Mouse (Mus musculus) MEL (cell line): ENCODE data around the gene Kcp. TPM values are rescaled to one million over a fixed set of nuclear protein-coding genes. Genes with fewer than 3 reads are reported as not detected.
A peak's percentile ranks its signal among the peaks of the same experiment; 100 is the strongest.

ENCODE experiments used
- DNase-seq: peaks from one replicate; pipeline ENCODE4 v3.0.0; 2011; ENCODE audit warnings: low read depth, low spot score
- H3K27ac ChIP-seq: 2 replicates; pipeline ENCODE4 v1.5.1; 2012; ENCODE audit warnings: low read depth, mild to moderate bottlenecking, control low read depth, low read length, moderate library complexity; ENCODE audit not compliant: control insufficient read depth
- H3K27me3 ChIP-seq, 2 experiments: fragments of 150-350 bp in 1 of 2; sonication (generic) in 1 of 2; 2 replicates each; pipeline ENCODE4 v1.6.1; 2012; ENCODE audit warnings: low read length in 2 of 2, mild to moderate bottlenecking in 2 of 2, improper control_type of control experiment in 1 of 2, moderate library complexity in 1 of 2; ENCODE audit not compliant: insufficient read depth in 2 of 2, control insufficient read depth in 1 of 2
- H3K36me3 ChIP-seq, 2 experiments: 2 replicates each; pipeline ENCODE4 v1.6.1; 2012 to 2014; ENCODE audit warnings: low read length in 2 of 2, improper control_type of control experiment in 1 of 2, inconsistent platforms in 1 of 2, mild to moderate bottlenecking in 1 of 2; ENCODE audit not compliant: insufficient read depth in 2 of 2, control insufficient read depth in 1 of 2
- H3K4me1 ChIP-seq, 2 experiments: fragments of 150-350 bp in 1 of 2; sonication (generic) in 1 of 2; 2 replicates each; pipeline ENCODE4 v1.6.1; 2012; ENCODE audit warnings: low read length in 2 of 2, improper control_type of control experiment in 1 of 2, mild to moderate bottlenecking in 1 of 2; ENCODE audit not compliant: insufficient read depth in 2 of 2, control insufficient read depth in 1 of 2
- H3K4me3 ChIP-seq, 2 experiments: fragments of 150-350 bp in 1 of 2; sonication (generic) in 1 of 2; 2 replicates each; pipeline ENCODE4 v1.5.1; 2012; ENCODE audit warnings: low read depth in 2 of 2, low read length in 2 of 2, mild to moderate bottlenecking in 2 of 2, moderate library complexity in 2 of 2, control low read depth in 1 of 2, improper control_type of control experiment in 1 of 2; ENCODE audit not compliant: control insufficient read depth in 1 of 2, insufficient read depth in 1 of 2
- H3K79me2 ChIP-seq: 2 replicates; pipeline ENCODE4 v1.6.1; 2012; ENCODE audit warnings: mild to moderate bottlenecking, low read length, moderate library complexity; ENCODE audit not compliant: control insufficient read depth, poor library complexity, insufficient read depth
- H3K9ac ChIP-seq: 2 replicates; pipeline ENCODE4 v1.6.1; 2012; ENCODE audit warnings: low read depth, mild to moderate bottlenecking, control low read depth, low read length, moderate library complexity; ENCODE audit not compliant: control insufficient read depth, poor library complexity, severe bottlenecking
- H3K9me3 ChIP-seq: fragments of 150-350 bp; sonication (generic); replicated peaks from 2 replicates; pipeline ENCODE4 v1.6.1; 2012; ENCODE audit warnings: mild to moderate bottlenecking, low read length, improper control_type of control experiment, moderate library complexity; ENCODE audit not compliant: insufficient read depth
- BHLHE40 ChIP-seq: IDR thresholded peaks from 2 replicates; pipeline ENCODE4 v1.6.1; 2012; ENCODE audit warnings: low read depth, mild to moderate bottlenecking, inconsistent platforms, low read length, improper control_type of control experiment, borderline replicate concordance
- CHD1 ChIP-seq: IDR thresholded peaks from 2 replicates; pipeline ENCODE4 v1.6.1; 2012; ENCODE audit warnings: low read depth, mild to moderate bottlenecking, inconsistent platforms, low read length, improper control_type of control experiment
- CHD2 ChIP-seq: IDR thresholded peaks from 2 replicates; pipeline ENCODE4 v1.6.1; 2011; ENCODE audit warnings: low read length, improper control_type of control experiment
- EP300 ChIP-seq, 2 experiments: IDR thresholded peaks; 2 replicates each; pipeline ENCODE4 v1.6.1; 2011; ENCODE audit warnings: improper control_type of control experiment in 2 of 2, low read length in 2 of 2, low read depth in 1 of 2, mild to moderate bottlenecking in 1 of 2
- GATA1 ChIP-seq: IDR thresholded peaks from 2 replicates; pipeline ENCODE4 v1.6.1; 2011; ENCODE audit warnings: low read depth, low read length, improper control_type of control experiment
- HCFC1 ChIP-seq: IDR thresholded peaks from 2 replicates; pipeline ENCODE4 v1.6.1; 2012; ENCODE audit warnings: low read depth, mild to moderate bottlenecking, inconsistent platforms, low read length, improper control_type of control experiment, moderate library complexity
- JUND ChIP-seq: IDR thresholded peaks from 2 replicates; pipeline ENCODE4 v1.6.1; 2011; ENCODE audit warnings: low read depth, mild to moderate bottlenecking, improper control_type of control experiment, low read length
- MAFK ChIP-seq: IDR thresholded peaks from 2 replicates; pipeline ENCODE4 v1.6.1; 2011; ENCODE audit warnings: low read depth, mild to moderate bottlenecking, low read length, improper control_type of control experiment, borderline replicate concordance
- MAX ChIP-seq: IDR thresholded peaks from 2 replicates; pipeline ENCODE4 v1.6.1; 2011; ENCODE audit warnings: low read length, improper control_type of control experiment
- MAZ ChIP-seq: IDR thresholded peaks from 2 replicates; pipeline ENCODE4 v1.6.1; 2012; ENCODE audit warnings: low read depth, mild to moderate bottlenecking, inconsistent platforms, low read length, improper control_type of control experiment
- MEF2A ChIP-seq: IDR thresholded peaks from 2 replicates; pipeline ENCODE4 v1.6.1; 2014; ENCODE audit warnings: low read depth, mild to moderate bottlenecking, inconsistent platforms, low read length, improper control_type of control experiment; ENCODE audit not compliant: poor library complexity, insufficient replicate concordance, severe bottlenecking; ENCODE audit errors: extremely low read depth
- MXI1 ChIP-seq: IDR thresholded peaks from 2 replicates; pipeline ENCODE4 v1.6.1; 2011; ENCODE audit warnings: mild to moderate bottlenecking, low read depth, low read length, improper control_type of control experiment
- MYB ChIP-seq: IDR thresholded peaks from 2 replicates; pipeline ENCODE4 v1.6.1; 2011; ENCODE audit warnings: mild to moderate bottlenecking, low read depth, low read length, improper control_type of control experiment
- MYC ChIP-seq: IDR thresholded peaks from 2 replicates; pipeline ENCODE4 v1.6.1; 2011; ENCODE audit warnings: low read depth, mild to moderate bottlenecking, low read length, improper control_type of control experiment, moderate library complexity
- NELFE ChIP-seq: IDR thresholded peaks from 2 replicates; pipeline ENCODE4 v1.6.1; 2011; ENCODE audit warnings: low read depth, low read length, improper control_type of control experiment
- NRF1 ChIP-seq: IDR thresholded peaks from 2 replicates; pipeline ENCODE4 v1.6.1; 2014; ENCODE audit warnings: low read depth, mild to moderate bottlenecking, inconsistent platforms, low read length, improper control_type of control experiment, moderate library complexity; ENCODE audit not compliant: poor library complexity, insufficient read depth, severe bottlenecking
- POLR2A ChIP-seq, 2 experiments: IDR thresholded peaks; 2 replicates each; pipeline ENCODE4 v1.6.1; 2011 to 2012; ENCODE audit warnings: low read length in 2 of 2, mild to moderate bottlenecking in 2 of 2, control low read depth in 1 of 2, improper control_type of control experiment in 1 of 2, low read depth in 1 of 2, moderate library complexity in 1 of 2; ENCODE audit not compliant: control insufficient read depth in 1 of 2, insufficient read depth in 1 of 2, poor library complexity in 1 of 2
- POLR2AphosphoS5 ChIP-seq: IDR thresholded peaks from 2 replicates; pipeline ENCODE4 v1.6.1; 2012; ENCODE audit warnings: low read depth, borderline replicate concordance, mild to moderate bottlenecking, inconsistent platforms, low read length, moderate library complexity, mixed read lengths
- RAD21 ChIP-seq: IDR thresholded peaks from 2 replicates; pipeline ENCODE4 v1.6.1; 2011; ENCODE audit warnings: mild to moderate bottlenecking, low read depth, low read length, improper control_type of control experiment
- RCOR1 ChIP-seq: IDR thresholded peaks from 2 replicates; pipeline ENCODE4 v1.6.1; 2012; ENCODE audit warnings: low read depth, mild to moderate bottlenecking, inconsistent platforms, low read length, improper control_type of control experiment
- SIN3A ChIP-seq: IDR thresholded peaks from 2 replicates; pipeline ENCODE4 v1.6.1; 2012; ENCODE audit warnings: low read length, improper control_type of control experiment, inconsistent platforms
- SMC3 ChIP-seq: IDR thresholded peaks from 2 replicates; pipeline ENCODE4 v1.6.1; 2011; ENCODE audit warnings: low read depth, low read length, improper control_type of control experiment
- TAL1 ChIP-seq: IDR thresholded peaks from 2 replicates; pipeline ENCODE4 v1.6.1; 2012; ENCODE audit warnings: mild to moderate bottlenecking, inconsistent platforms, low read length, moderate library complexity, mixed read lengths
- TBP ChIP-seq: IDR thresholded peaks from 2 replicates; pipeline ENCODE4 v1.8.0; 2011; ENCODE audit warnings: low read depth, low read length, improper control_type of control experiment
- UBTF ChIP-seq: IDR thresholded peaks from 2 replicates; pipeline ENCODE4 v1.6.1; 2012; ENCODE audit warnings: low read depth, mild to moderate bottlenecking, inconsistent platforms, low read length, improper control_type of control experiment, moderate library complexity, borderline replicate concordance; ENCODE audit not compliant: insufficient read depth
- USF1 ChIP-seq: IDR thresholded peaks from 2 replicates; pipeline ENCODE4 v1.6.1; 2014; ENCODE audit warnings: low read depth, mild to moderate bottlenecking, inconsistent platforms, low read length, improper control_type of control experiment, moderate library complexity
- USF2 ChIP-seq, 2 experiments: IDR thresholded peaks; 2 replicates each; pipeline ENCODE4 v1.6.1; 2011 to 2012; ENCODE audit warnings: improper control_type of control experiment in 2 of 2, low read length in 2 of 2, borderline replicate concordance in 1 of 2, inconsistent platforms in 1 of 2, low read depth in 1 of 2, mild to moderate bottlenecking in 1 of 2; ENCODE audit not compliant: insufficient read depth in 1 of 2
- ZC3H11A ChIP-seq: IDR thresholded peaks from 2 replicates; pipeline ENCODE4 v1.6.1; 2012; ENCODE audit warnings: low read depth, mild to moderate bottlenecking, inconsistent platforms, low read length, improper control_type of control experiment
- ZKSCAN1 ChIP-seq: IDR thresholded peaks from 2 replicates; pipeline ENCODE4 v1.6.1; 2012; ENCODE audit warnings: low read depth, mild to moderate bottlenecking, inconsistent platforms, low read length, improper control_type of control experiment, moderate library complexity
- ZNF384 ChIP-seq: IDR thresholded peaks from 2 replicates; pipeline ENCODE4 v1.6.1; 2012; ENCODE audit warnings: low read depth, mild to moderate bottlenecking, inconsistent platforms, low read length, improper control_type of control experiment
- polyA plus RNA-seq, 2 experiments: library from polyadenylated mRNA; stranded (reverse) in 1 of 2; unstranded in 1 of 2; fragments of >175 nt in 1 of 2; fragments of >200 nt in 1 of 2; gene quantifications; 2 replicates each; pipeline versions ENCODE4 v1.2.1 to v1.2.4; 2012; ENCODE audit warnings: low replicate concordance in 2 of 2, low read depth in 1 of 2; ENCODE audit not compliant: insufficient read length in 2 of 2, insufficient read depth in 1 of 2, missing spikeins in 1 of 2
- total RNA-seq: library from RNA; depleted of rRNA; stranded (reverse); fragments of 300-350 nt; gene quantifications from 2 replicates; pipeline ENCODE4 v1.2.3, GENCODE M21; 2012

Kcp gene
- total and polyA plus RNA-seq, 3 experiments, result 1.3 to 6.9 TPM; not detected in 1

GRCm38 (mm10) chr6:29450667-29451066 lies 57.1 kb downstream of the Kcp start:
- no peak for DNase-seq
- TF ChIP-seq NELFE (no peak), JUND (no peak), RCOR1 (no peak), MXI1 (no peak), CHD1 (no peak), ZKSCAN1 (no peak), USF2 (IDR thresholded peaks at IDR 0.05; ENCODE audit: borderline replicate concordance in 1 of 2, insufficient read depth in 1 of 2, low read depth in 1 of 2, low read length in 2 of 2) (no peak)
- Histone ChIP-seq H3K27ac (no peak overlapping the region), H3K9ac (no peak overlapping the region), H3K27me3 (no peaks in the 10 kb centered on the region), H3K4me1 (peaks cover 2 to 4% of the 10 kb centered on the region in 2 experiments; a peak in 2 of 4 replicates), H3K9me3 (no peaks in the 10 kb centered on the region), H3K4me3 (no peak overlapping the region), H3K79me2 (no peaks in the 10 kb centered on the region), H3K36me3 (no peaks in the 10 kb centered on the region; a peak in 1 of 4 replicates)

- Histone ChIP-seq H3K4me3 (peak overlapping the region in 1 of 2 experiments; percentile 55; a peak in 2 of 4 replicates), H3K4me1 (peaks cover 2 to 4% of the 10 kb centered on the region in 2 experiments; a peak in 2 of 4 replicates), H3K36me3 (no peaks in the 10 kb centered on the region; a peak in 1 of 4 replicates), H3K9ac (no peak overlapping the region), H3K9me3 (no peaks in the 10 kb centered on the region), H3K27ac (no peak overlapping the region), H3K27me3 (no peaks in the 10 kb centered on the region), H3K79me2 (no peaks in the 10 kb centered on the region)
- TF ChIP-seq SIN3A (no peak), ZC3H11A (no peak), MAZ (no peak), CHD2 (no peak), POLR2AphosphoS5 (no peak), MAX (peak; percentile 35; the same call in 1 of the 2 replicates), JUND (no peak), HCFC1 (0 out of 2 replicates have a peak, but pooled peaks have one; percentile 27), ZNF384 (no peak), EP300 (IDR thresholded peaks at IDR 0.05; ENCODE audit: low read depth in 1 of 2, low read length in 2 of 2) (no peak), NRF1 (no peak), TBP (peak; percentile 57; the same call in 1 of the 2 replicates), GATA1 (peak; percentile 68), MYC (no peak), TAL1 (no peak), RAD21 (no peak), NELFE (peak; percentile 44; the same call in 1 of the 2 replicates), UBTF (no peak), RCOR1 (no peak), USF2 (IDR thresholded peaks at IDR 0.05; ENCODE audit: borderline replicate concordance in 1 of 2, insufficient read depth in 1 of 2, low read depth in 1 of 2, low read length in 2 of 2) (no peak), BHLHE40 (no peak), USF1 (no peak), MAFK (no peak), SMC3 (no peak), MXI1 (no peak), POLR2A (IDR thresholded peaks at IDR 0.05; ENCODE audit: control insufficient read depth in 1 of 2, insufficient read depth in 1 of 2, low read depth in 1 of 2, low read length in 2 of 2, poor library complexity in 1 of 2) (peak in 1 of 2 experiments; percentile 56; a peak in 2 of 4 replicates), MYB (no peak), CHD1 (no peak), MEF2A (no peak)
- peak; percentile 88 for DNase-seq
Measured at GRCm38 (mm10) chr6:29449858-29450257, 57.9 kb downstream of the Kcp start.
